Mouse (Mus musculus) hindbrain, embryonic 16.5 days (tissue): Measurements from ENCODE around the gene Mgp. TPM values are rescaled to one million over a fixed set of nuclear protein-coding genes. Genes with fewer than 3 reads are reported as not detected.

Source experiments
- ATAC-seq: fragments of 200-750 bp; cut with Nextera tagmentation; 2 replicates; pipeline ENCODE4 v1.8.0; 2017; ENCODE audit warnings: moderate TSS enrichment, moderate library complexity
- H3K27ac ChIP-seq: fragments of 300-500 bp; sonication (generic); 2 replicates; pipeline ENCODE4 v1.5.1; 2014; ENCODE audit warnings: low read depth, mild to moderate bottlenecking, control low read depth, low read length, moderate library complexity
- H3K27me3 ChIP-seq: fragments of 300-500 bp; sonication (generic); replicated peaks from 2 replicates; pipeline ENCODE4 v1.6.1; 2014; ENCODE audit warnings: low read length; ENCODE audit not compliant: control insufficient read depth, insufficient read depth
- H3K36me3 ChIP-seq: fragments of 300-500 bp; sonication (generic); 2 replicates; pipeline ENCODE4 v1.6.1; 2014; ENCODE audit warnings: mild to moderate bottlenecking, low read length, moderate library complexity, mixed read lengths; ENCODE audit not compliant: control insufficient read depth, insufficient read depth
- H3K4me1 ChIP-seq: fragments of 300-500 bp; sonication (generic); 2 replicates; pipeline ENCODE4 v1.6.1; 2014; ENCODE audit warnings: low read depth, low read length; ENCODE audit not compliant: control insufficient read depth, insufficient read depth
- H3K4me2 ChIP-seq: fragments of 300-500 bp; sonication (generic); 2 replicates; pipeline ENCODE4 v1.6.1; 2014; ENCODE audit warnings: mild to moderate bottlenecking, low read length, control low read depth, moderate library complexity
- H3K4me3 ChIP-seq: fragments of 300-500 bp; sonication (generic); 2 replicates; pipeline ENCODE4 v1.5.1; 2014; ENCODE audit warnings: mild to moderate bottlenecking, low read length, control low read depth, moderate library complexity
- H3K9ac ChIP-seq: fragments of 300-500 bp; sonication (generic); 2 replicates; pipeline ENCODE4 v1.6.1; 2014; ENCODE audit warnings: low read depth, mild to moderate bottlenecking, control low read depth, low read length, moderate library complexity
- H3K9me3 ChIP-seq: fragments of 300-500 bp; sonication (generic); 2 replicates; pipeline ENCODE4 v1.6.1; 2014; ENCODE audit warnings: mild to moderate bottlenecking, low read length, moderate library complexity; ENCODE audit not compliant: control insufficient read depth
- WGBS: fragments of 180-500 bp; shearing (Covaris S2); extraction: QIAGEN DNeasy Blood & Tissue Kit; methylation state at CpG from one replicate; pipeline ENCODE4 v1.1.7; 2014; 5-methylcytosine and 5-hydroxymethylcytosine counted together
- polyA plus RNA-seq: library from polyadenylated mRNA; unstranded; fragments of >200 nt; fragmentation: Nextera tagmentation; extraction: Ambion mirVana; gene quantifications from 2 replicates; pipeline ENCODE4 v1.2.1, GENCODE M21; 2015

Gene Mgp
- polyA plus RNA-seq, 1 experiment from 2014 or later, result 31.5 TPM

DNA sequence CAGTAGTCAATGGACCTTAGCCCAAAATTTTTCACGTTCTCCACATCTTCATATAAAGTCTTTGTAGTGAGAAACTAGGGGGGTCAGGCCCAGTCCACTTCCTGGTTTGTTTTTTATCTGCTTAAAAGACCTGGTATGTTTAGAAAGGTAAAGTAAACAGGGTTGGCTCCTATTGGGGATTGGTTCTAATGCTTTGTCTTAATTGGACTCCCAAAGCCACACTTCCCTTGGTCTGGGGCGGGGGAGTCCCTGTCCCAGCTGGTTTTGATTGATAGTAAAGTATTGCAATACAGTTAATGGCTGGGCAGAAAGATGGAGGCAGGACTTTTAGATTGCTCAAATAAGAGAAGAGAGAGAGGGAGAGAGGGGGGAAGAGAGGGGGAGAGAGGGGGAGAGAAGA is 25.4 kb upstream of the Mgp start:
- H3K27ac ChIP-seq, result no peak overlapping the region
- no peaks in the 10 kb centered on the region for H3K4me1 ChIP-seq
- no peak overlapping the region for H3K9ac ChIP-seq
- no peaks in the 10 kb centered on the region for H3K27me3 ChIP-seq
- no peak overlapping the region for H3K4me3 ChIP-seq
- 78% methylated on average over 2 of the region's 2 CpGs for WGBS
- no peaks in the 10 kb centered on the region for H3K36me3 ChIP-seq
- ATAC-seq, result no peak
- no peak overlapping the region for H3K4me2 ChIP-seq
- H3K9me3 ChIP-seq, result no peaks in the 10 kb centered on the region

DNA sequence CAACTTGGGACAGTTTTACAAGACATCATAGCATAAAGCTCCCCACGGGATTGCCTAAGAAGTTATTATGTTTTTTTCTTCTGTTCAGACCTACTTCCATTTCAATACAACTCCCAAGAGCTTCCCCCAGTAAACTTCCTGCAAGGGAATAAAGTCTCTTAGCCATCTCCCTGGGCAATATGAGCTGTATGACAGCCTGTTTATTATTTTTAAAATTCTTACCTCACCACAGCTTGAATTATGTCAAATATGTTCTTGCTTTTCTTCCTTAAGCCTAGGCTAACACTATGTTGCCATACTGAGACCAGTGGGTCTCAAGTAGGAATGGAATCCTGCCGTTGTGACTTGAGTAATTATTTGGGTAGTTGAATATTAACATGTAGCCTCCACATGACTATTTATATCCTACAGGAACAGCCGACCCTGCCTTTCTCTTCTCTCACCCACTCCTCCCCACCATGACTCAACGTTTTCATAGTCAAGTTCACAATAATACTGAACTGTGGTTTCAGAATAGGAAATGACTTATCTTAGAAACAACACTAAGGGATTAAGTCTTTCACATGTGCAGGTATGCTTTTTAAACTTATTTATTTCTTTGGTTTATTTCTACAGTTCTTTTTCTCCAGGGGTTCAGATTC is 24.9 kb upstream of the Mgp start:
- no peaks in the 10 kb centered on the region for H3K36me3 ChIP-seq
- no peak overlapping the region for H3K27ac ChIP-seq
- H3K4me1 ChIP-seq, result no peaks in the 10 kb centered on the region
- H3K4me3 ChIP-seq, result no peak overlapping the region
- no peaks in the 10 kb centered on the region for H3K27me3 ChIP-seq
- WGBS, result 71% methylated on average over 4 of the region's 4 CpGs
- no peak for ATAC-seq
- H3K4me2 ChIP-seq, result no peak overlapping the region
- no peak overlapping the region for H3K9ac ChIP-seq
- H3K9me3 ChIP-seq, result no peaks in the 10 kb centered on the region

DNA sequence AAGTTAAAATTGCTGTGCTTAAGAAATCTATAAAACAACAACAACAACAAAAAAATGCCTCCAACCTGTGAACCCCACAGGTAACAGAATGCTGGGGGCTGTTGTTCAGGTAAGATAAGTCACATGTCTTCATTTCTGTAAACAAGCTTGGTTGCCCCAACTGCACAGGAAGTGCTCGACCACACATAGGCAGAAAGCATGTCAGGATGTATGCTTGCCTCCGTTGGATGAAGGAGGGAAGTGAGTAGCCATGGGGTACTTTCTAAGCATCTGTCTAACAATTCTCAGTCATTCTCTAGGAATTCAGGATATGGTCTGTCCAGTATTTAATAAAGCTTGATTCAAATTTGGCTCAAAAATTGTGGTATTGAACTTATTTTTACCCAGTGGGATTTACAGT is 23.3 kb upstream of the Mgp start:
- H3K27me3 ChIP-seq, result no peaks in the 10 kb centered on the region
- H3K9me3 ChIP-seq, result no peaks in the 10 kb centered on the region
- H3K4me1 ChIP-seq, result no peaks in the 10 kb centered on the region
- H3K4me3 ChIP-seq, result no peak overlapping the region
- WGBS, result 79% methylated on average over 2 of the region's 2 CpGs
- no peak overlapping the region for H3K27ac ChIP-seq
- no peak for ATAC-seq
- H3K4me2 ChIP-seq, result no peak overlapping the region
- no peak overlapping the region for H3K9ac ChIP-seq
- H3K36me3 ChIP-seq, result no peaks in the 10 kb centered on the region

DNA sequence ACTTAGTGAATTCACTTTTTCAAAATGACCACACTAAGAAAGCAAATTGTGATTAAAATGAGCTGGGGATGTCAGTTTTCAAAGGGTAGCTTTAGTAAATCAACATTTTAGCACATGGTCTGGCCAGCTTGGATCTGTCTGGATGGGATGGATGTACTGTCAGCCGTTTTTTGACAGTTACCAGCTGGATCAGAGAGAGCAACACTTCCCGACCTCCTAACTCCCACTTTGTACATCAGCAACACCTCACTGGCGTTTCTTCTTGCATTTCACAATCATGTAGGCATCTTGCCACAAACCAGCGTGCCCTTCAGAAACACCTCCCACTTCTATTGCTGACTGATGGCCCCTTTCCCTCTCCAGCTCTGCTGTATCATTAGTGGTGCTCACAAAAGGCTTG is 22.6 kb upstream of the Mgp start:
- no peaks in the 10 kb centered on the region for H3K9me3 ChIP-seq
- H3K36me3 ChIP-seq, result no peaks in the 10 kb centered on the region
- no peak overlapping the region for H3K4me2 ChIP-seq
- H3K27me3 ChIP-seq, result no peaks in the 10 kb centered on the region
- no peaks in the 10 kb centered on the region for H3K4me1 ChIP-seq
- WGBS, result 79% methylated on average over 4 of the region's 4 CpGs
- no peak for ATAC-seq
- H3K27ac ChIP-seq, result no peak overlapping the region
- no peak overlapping the region for H3K4me3 ChIP-seq
- H3K9ac ChIP-seq, result no peak overlapping the region

DNA sequence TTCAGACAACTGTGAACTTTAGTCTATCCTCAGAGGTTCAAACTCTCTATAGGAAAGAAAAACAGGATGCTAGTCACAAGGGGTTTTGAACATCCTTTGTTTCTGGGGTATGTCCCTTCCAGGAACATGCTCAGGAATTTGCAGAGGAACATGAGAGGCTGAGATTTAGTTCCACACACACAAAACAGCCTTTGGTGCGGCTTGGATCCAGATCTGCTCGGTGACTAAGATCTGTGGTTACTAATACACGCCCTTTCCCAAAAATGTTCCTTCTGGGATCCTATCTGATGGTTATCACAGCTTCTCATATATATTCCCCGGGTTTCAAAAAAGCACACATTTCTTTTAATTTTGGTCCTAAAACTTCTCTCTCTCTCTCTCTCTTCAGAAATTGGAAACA is 22.2 kb upstream of the Mgp start:
- Histone ChIP-seq H3K4me3 (no peak overlapping the region), H3K4me2 (no peak overlapping the region), H3K9me3 (no peaks in the 10 kb centered on the region), H3K27ac (no peak overlapping the region), H3K9ac (no peak overlapping the region), H3K27me3 (no peaks in the 10 kb centered on the region), H3K36me3 (no peaks in the 10 kb centered on the region), H3K4me1 (no peaks in the 10 kb centered on the region)
- WGBS, result 84% methylated on average over 4 of the region's 4 CpGs
- ATAC-seq, result no peak

DNA sequence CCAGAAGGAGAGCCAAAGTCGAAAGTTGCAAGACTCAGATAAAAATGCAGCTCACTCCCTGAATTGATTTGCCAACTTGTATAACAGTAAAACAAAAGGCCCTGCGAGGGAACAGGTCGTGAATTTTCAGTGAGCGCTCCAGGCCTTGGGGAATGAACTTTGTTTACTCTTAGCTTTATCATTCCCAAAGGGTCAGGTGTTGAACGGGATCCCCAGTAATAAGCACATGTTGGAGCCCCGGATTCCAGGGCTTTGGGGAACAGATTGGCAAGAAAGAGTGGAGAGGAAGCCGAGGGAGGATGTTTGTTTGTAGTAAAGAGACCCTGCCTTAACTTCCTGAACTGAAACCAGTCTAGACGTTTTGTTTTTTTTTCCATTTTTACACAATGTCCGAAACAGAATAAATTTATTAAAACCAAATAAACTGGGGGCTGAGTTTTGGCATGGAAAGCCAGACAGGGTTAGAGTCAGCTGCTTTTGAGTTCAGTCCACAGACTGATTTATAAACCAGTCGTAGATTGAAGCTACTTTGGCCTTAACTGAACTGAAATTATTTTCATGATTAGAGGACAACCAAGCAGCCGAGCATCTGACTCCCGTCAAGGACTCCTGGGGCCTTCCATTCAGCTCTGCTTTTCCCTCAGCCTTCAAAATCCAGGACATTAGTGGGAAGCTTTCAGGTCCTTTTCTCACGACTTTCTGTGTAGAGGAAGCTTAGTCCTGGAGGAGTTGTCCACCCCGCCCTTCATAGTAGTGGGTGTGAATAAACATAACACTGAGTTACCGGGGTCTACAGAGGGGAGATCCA is 19.1 kb upstream of the Mgp start:
- Histone ChIP-seq H3K4me1 (no peaks in the 10 kb centered on the region), H3K27ac (no peak overlapping the region), H3K36me3 (no peaks in the 10 kb centered on the region), H3K4me2 (no peak overlapping the region), H3K27me3 (no peaks in the 10 kb centered on the region), H3K9ac (no peak overlapping the region), H3K9me3 (no peaks in the 10 kb centered on the region), H3K4me3 (no peak overlapping the region)
- 61% methylated on average over 15 of the region's 15 CpGs for WGBS
- no peak for ATAC-seq

DNA sequence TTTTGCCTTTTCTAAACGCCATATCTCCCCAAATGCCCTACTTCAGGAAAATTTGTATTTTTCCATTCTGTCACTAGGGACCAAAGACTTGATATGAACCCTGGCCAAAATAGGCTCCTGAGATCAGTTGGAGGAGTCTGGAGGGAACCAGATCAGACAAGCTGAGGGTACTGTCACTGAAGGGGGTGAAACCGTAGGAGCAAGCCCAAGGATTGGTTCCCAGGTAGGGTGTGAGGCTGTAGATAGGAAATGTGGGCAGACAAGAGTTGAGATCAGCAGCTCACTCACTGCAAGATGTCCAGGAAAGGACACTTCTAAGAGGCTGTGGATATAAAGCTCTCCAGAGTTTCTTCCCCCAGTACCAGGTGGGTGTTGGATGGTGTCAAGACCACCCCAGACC is 16.4 kb upstream of the Mgp start:
- ATAC-seq, result no peak
- 93% methylated on average over 2 of the region's 2 CpGs for WGBS
- Histone ChIP-seq H3K4me1 (no peaks in the 10 kb centered on the region), H3K36me3 (no peaks in the 10 kb centered on the region), H3K27me3 (no peaks in the 10 kb centered on the region), H3K9me3 (no peaks in the 10 kb centered on the region), H3K4me3 (no peak overlapping the region), H3K27ac (no peak overlapping the region), H3K9ac (no peak overlapping the region), H3K4me2 (no peak overlapping the region)

DNA sequence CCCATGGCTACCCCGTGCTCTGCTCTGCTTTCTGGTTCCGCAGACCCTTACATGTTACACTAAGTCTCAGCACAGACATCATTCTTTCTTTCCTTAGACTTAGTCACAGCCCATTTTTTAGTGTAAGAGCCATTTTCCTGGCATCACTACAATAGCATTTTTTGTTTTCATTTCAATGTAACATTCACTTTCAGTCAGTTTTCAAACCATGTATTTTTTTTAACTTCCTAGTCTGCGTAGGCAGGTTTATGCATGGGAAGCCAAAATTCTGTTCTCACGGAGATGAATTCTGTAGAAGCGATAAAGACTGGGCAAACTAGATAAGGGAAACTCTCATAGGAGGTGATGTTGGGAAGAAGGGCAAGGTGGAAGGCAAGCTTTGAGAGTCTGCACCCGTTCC is 13.9 kb upstream of the Mgp start:
- ATAC-seq, result no peak
- Histone ChIP-seq H3K27ac (no peak overlapping the region), H3K4me1 (no peaks in the 10 kb centered on the region), H3K4me2 (no peak overlapping the region), H3K4me3 (no peak overlapping the region), H3K9ac (no peak overlapping the region), H3K9me3 (no peaks in the 10 kb centered on the region), H3K36me3 (no peaks in the 10 kb centered on the region), H3K27me3 (no peaks in the 10 kb centered on the region)
- WGBS, result 93% methylated on average over 6 of the region's 6 CpGs

DNA sequence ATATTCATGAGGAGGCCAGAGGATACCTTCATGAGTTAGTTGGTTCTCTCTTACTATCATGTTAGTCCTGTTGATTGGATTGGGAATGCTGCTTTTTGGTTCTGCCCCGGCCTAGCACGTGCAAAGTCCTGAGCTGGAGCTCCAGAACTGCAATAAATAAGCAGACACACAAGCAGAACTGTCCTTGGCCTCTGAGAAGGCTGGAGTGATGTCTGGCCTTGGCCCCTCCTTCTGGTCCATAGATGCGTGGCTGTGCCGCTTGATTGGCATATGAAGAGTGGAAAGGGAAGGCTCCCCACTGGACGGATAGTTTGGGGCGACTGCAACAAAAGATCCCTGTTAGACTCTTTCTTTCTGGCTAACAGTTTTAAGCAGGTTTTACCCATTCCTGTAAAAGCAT is 13.4 kb upstream of the Mgp start:
- Histone ChIP-seq H3K4me1 (no peaks in the 10 kb centered on the region), H3K27me3 (no peaks in the 10 kb centered on the region), H3K9me3 (no peaks in the 10 kb centered on the region), H3K27ac (no peak overlapping the region), H3K4me2 (no peak overlapping the region), H3K9ac (no peak overlapping the region), H3K36me3 (no peaks in the 10 kb centered on the region), H3K4me3 (no peak overlapping the region)
- 86% methylated on average over 6 of the region's 6 CpGs for WGBS
- no peak for ATAC-seq
